Mouse (Mus musculus): Measurements from ENCODE around the gene Tub. TPM values are rescaled to one million over a fixed set of nuclear protein-coding genes. Genes with fewer than 3 reads are reported as not detected.

Gene Tub
- total RNA-seq, 1 experiment: 3.3 TPM

- H3K36me3 ChIP-seq (ENCODE audit: control insufficient read depth, insufficient read depth, low read length, poor library complexity, severe bottlenecking): peaks cover 11% of the 10 kb centered on the region; the same call in 1 of the 2 replicates
- DNase-seq (ENCODE audit: low read depth, low spot score): no peak
- TF ChIP-seq ZC3H11A (IDR thresholded peaks at IDR 0.05; ENCODE audit: borderline replicate concordance, low read depth, low read length) (no peak), CHD2 (IDR thresholded peaks at IDR 0.05; ENCODE audit: low read depth, low read length) (no peak), MAFK (IDR thresholded peaks at IDR 0.05; ENCODE audit: insufficient read depth, low read depth, low read length) (no peak), ZNF384 (IDR thresholded peaks at IDR 0.05; ENCODE audit: low read depth, low read length) (no peak), HCFC1 (IDR thresholded peaks at IDR 0.05; ENCODE audit: borderline replicate concordance, insufficient read depth, low read length) (no peak)
- no peaks in the 10 kb centered on the region for H3K4me1 ChIP-seq (ENCODE audit: control insufficient read depth in 2 of 2, insufficient read depth in 2 of 2, low read length in 2 of 2, poor library complexity in 1 of 2)
- no peaks in the 10 kb centered on the region for H3K9me3 ChIP-seq (ENCODE audit: control insufficient read depth, insufficient read depth, low read depth, low read length)
- in situ Hi-C loops (cut with MboI; ENCODE audit: low sequenced_read_pairs in 2 of 2, unreplicated experiment in 2 of 2): loop anchor here in 1 of 2 experiments (10.0 kb wide), 1 partner anchor 211 kb away; no protein-coding TSS in a partner anchor
- H3K9ac ChIP-seq (ENCODE audit: insufficient read depth, low read depth, low read length, poor library complexity, severe bottlenecking): no peak overlapping the region
- no peak overlapping the region for H3K4me3 ChIP-seq (ENCODE audit: insufficient read depth in 1 of 2, low read depth in 1 of 2, low read length in 2 of 2, poor library complexity in 1 of 2, severe bottlenecking in 1 of 2)
- H3K27ac ChIP-seq (ENCODE audit: insufficient read depth, low read depth, low read length, poor library complexity, severe bottlenecking): no peak overlapping the region
Observed at GRCm38 (mm10) chr7:109025743-109026142, 75.6 kb downstream of the Tub start.

GRCm38 (mm10) chr7:109026976-109027375 lies 76.8 kb downstream of the Tub start:
- Histone ChIP-seq H3K9me3 (ENCODE audit: control insufficient read depth, insufficient read depth, low read depth, low read length) (no peaks in the 10 kb centered on the region), H3K4me1 (ENCODE audit: control insufficient read depth in 2 of 2, insufficient read depth in 2 of 2, low read length in 2 of 2, poor library complexity in 1 of 2) (no peaks in the 10 kb centered on the region), H3K27ac (ENCODE audit: insufficient read depth, low read depth, low read length, poor library complexity, severe bottlenecking) (no peak overlapping the region), H3K36me3 (ENCODE audit: control insufficient read depth, insufficient read depth, low read length, poor library complexity, severe bottlenecking) (peaks cover 11% of the 10 kb centered on the region; the same call in 1 of the 2 replicates), H3K9ac (ENCODE audit: insufficient read depth, low read depth, low read length, poor library complexity, severe bottlenecking) (no peak overlapping the region), H3K4me3 (ENCODE audit: insufficient read depth in 1 of 2, low read depth in 1 of 2, low read length in 2 of 2, poor library complexity in 1 of 2, severe bottlenecking in 1 of 2) (no peak overlapping the region)
- TF ChIP-seq ZNF384 (IDR thresholded peaks at IDR 0.05; ENCODE audit: low read depth, low read length) (no peak), HCFC1 (IDR thresholded peaks at IDR 0.05; ENCODE audit: borderline replicate concordance, insufficient read depth, low read length) (no peak), CHD2 (IDR thresholded peaks at IDR 0.05; ENCODE audit: low read depth, low read length) (no peak), MAFK (IDR thresholded peaks at IDR 0.05; ENCODE audit: insufficient read depth, low read depth, low read length) (no peak), ZC3H11A (IDR thresholded peaks at IDR 0.05; ENCODE audit: borderline replicate concordance, low read depth, low read length) (no peak)
- DNase-seq (ENCODE audit: low read depth, low spot score): no peak
- in situ Hi-C loops (cut with MboI; ENCODE audit: low sequenced_read_pairs in 2 of 2, unreplicated experiment in 2 of 2): loop anchor here in 1 of 2 experiments (10.0 kb wide), 1 partner anchor 212 kb away; no protein-coding TSS in a partner anchor

DNA sequence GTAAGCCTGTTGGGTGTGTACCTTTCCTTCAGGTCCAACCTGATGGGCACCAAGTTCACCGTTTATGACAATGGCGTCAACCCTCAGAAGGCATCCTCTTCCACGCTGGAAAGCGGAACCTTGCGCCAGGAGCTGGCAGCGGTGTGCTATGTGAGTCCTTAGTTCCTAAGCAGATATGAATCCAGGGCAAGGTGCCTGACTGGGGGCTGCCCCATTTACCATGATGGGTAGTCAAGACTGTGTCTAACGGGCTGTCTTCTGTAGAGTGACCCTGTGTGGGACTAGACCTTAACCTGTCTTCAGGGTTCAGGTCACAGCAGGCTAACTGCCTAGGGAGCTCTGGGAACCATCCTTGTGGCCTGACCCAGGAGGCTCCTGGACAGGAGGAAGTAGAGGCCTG lies 77.6 kb downstream of the Tub start:
- Histone ChIP-seq H3K27ac (ENCODE audit: insufficient read depth, low read depth, low read length, poor library complexity, severe bottlenecking) (no peak overlapping the region), H3K36me3 (ENCODE audit: control insufficient read depth, insufficient read depth, low read length, poor library complexity, severe bottlenecking) (peaks cover 11% of the 10 kb centered on the region; the same call in 1 of the 2 replicates), H3K4me1 (ENCODE audit: control insufficient read depth in 2 of 2, insufficient read depth in 2 of 2, low read length in 2 of 2, poor library complexity in 1 of 2) (no peaks in the 10 kb centered on the region), H3K4me3 (ENCODE audit: insufficient read depth in 1 of 2, low read depth in 1 of 2, low read length in 2 of 2, poor library complexity in 1 of 2, severe bottlenecking in 1 of 2) (no peak overlapping the region), H3K9me3 (ENCODE audit: control insufficient read depth, insufficient read depth, low read depth, low read length) (no peaks in the 10 kb centered on the region), H3K9ac (ENCODE audit: insufficient read depth, low read depth, low read length, poor library complexity, severe bottlenecking) (no peak overlapping the region)
- in situ Hi-C loops (cut with MboI; ENCODE audit: low sequenced_read_pairs in 2 of 2, unreplicated experiment in 2 of 2): loop anchor here in 1 of 2 experiments (10.0 kb wide), 1 partner anchor 213 kb away; no protein-coding TSS in a partner anchor
- TF ChIP-seq MAFK (IDR thresholded peaks at IDR 0.05; ENCODE audit: insufficient read depth, low read depth, low read length): no peak
- DNase-seq (ENCODE audit: low read depth, low spot score): no peak

DNA sequence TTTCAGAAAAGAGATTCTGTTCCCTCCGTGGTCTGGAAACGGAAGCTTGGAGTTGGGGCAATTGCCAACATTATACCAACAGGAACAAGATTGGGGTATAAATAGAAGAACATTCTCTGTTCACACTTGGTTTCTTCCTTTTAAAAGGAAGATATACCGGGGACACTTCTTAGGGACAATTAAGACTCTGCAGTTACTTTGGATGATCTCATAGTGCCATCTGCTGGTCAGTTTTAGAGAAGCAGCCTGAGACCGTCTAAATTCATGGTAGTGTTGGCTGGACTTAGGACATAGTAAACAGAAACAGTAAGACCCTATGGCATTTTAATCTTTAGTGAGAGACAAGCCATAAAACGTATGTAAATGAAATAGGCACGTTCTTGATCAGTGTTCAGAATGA lies 78.1 kb downstream of the Tub start:
- Histone ChIP-seq H3K9ac (ENCODE audit: insufficient read depth, low read depth, low read length, poor library complexity, severe bottlenecking) (no peak overlapping the region), H3K9me3 (ENCODE audit: control insufficient read depth, insufficient read depth, low read depth, low read length) (no peaks in the 10 kb centered on the region), H3K27ac (ENCODE audit: insufficient read depth, low read depth, low read length, poor library complexity, severe bottlenecking) (no peak overlapping the region), H3K36me3 (ENCODE audit: control insufficient read depth, insufficient read depth, low read length, poor library complexity, severe bottlenecking) (peaks cover 11% of the 10 kb centered on the region; the same call in 1 of the 2 replicates), H3K4me1 (ENCODE audit: control insufficient read depth in 2 of 2, insufficient read depth in 2 of 2, low read length in 2 of 2, poor library complexity in 1 of 2) (no peaks in the 10 kb centered on the region), H3K4me3 (ENCODE audit: insufficient read depth in 1 of 2, low read depth in 1 of 2, low read length in 2 of 2, poor library complexity in 1 of 2, severe bottlenecking in 1 of 2) (no peak overlapping the region)
- no peak for DNase-seq (ENCODE audit: low read depth, low spot score)
- in situ Hi-C loops (cut with MboI; ENCODE audit: low sequenced_read_pairs in 2 of 2, unreplicated experiment in 2 of 2): loop anchor here in 1 of 2 experiments (10.0 kb wide), 1 partner anchor 213 kb away; no protein-coding TSS in a partner anchor
- peak; percentile 79; the same call in 1 of the 2 replicates for TF ChIP-seq ZC3H11A (IDR thresholded peaks at IDR 0.05; ENCODE audit: borderline replicate concordance, low read depth, low read length)
- TF ChIP-seq HCFC1 (IDR thresholded peaks at IDR 0.05; ENCODE audit: borderline replicate concordance, insufficient read depth, low read length): no peak

- DNase-seq (ENCODE audit: low read depth, low spot score): no peak
- TF ChIP-seq MAFK (IDR thresholded peaks at IDR 0.05; ENCODE audit: insufficient read depth, low read depth, low read length) (no peak), ZC3H11A (IDR thresholded peaks at IDR 0.05; ENCODE audit: borderline replicate concordance, low read depth, low read length) (no peak), HCFC1 (IDR thresholded peaks at IDR 0.05; ENCODE audit: borderline replicate concordance, insufficient read depth, low read length) (no peak), CHD2 (IDR thresholded peaks at IDR 0.05; ENCODE audit: low read depth, low read length) (no peak)
- Histone ChIP-seq H3K27ac (ENCODE audit: insufficient read depth, low read depth, low read length, poor library complexity, severe bottlenecking) (no peak overlapping the region), H3K4me3 (ENCODE audit: insufficient read depth in 1 of 2, low read depth in 1 of 2, low read length in 2 of 2, poor library complexity in 1 of 2, severe bottlenecking in 1 of 2) (no peak overlapping the region), H3K9ac (ENCODE audit: insufficient read depth, low read depth, low read length, poor library complexity, severe bottlenecking) (no peak overlapping the region), H3K9me3 (ENCODE audit: control insufficient read depth, insufficient read depth, low read depth, low read length) (no peaks in the 10 kb centered on the region), H3K36me3 (ENCODE audit: control insufficient read depth, insufficient read depth, low read length, poor library complexity, severe bottlenecking) (peaks cover 11% of the 10 kb centered on the region; the same call in 1 of the 2 replicates), H3K4me1 (ENCODE audit: control insufficient read depth in 2 of 2, insufficient read depth in 2 of 2, low read length in 2 of 2, poor library complexity in 1 of 2) (no peaks in the 10 kb centered on the region)
- in situ Hi-C loops (cut with MboI; ENCODE audit: low sequenced_read_pairs in 2 of 2, unreplicated experiment in 2 of 2): loop anchor here in 1 of 2 experiments (10.0 kb wide), 1 partner anchor 215 kb away; no protein-coding TSS in a partner anchor
Observed at GRCm38 (mm10) chr7:109029961-109030465, 79.9 kb downstream of the Tub start.

Measured in ES-E14 (cell line).